Mouse (Mus musculus) CH12.LX (cell line): Measurements from ENCODE around the gene 1700086D15Rik.

Experiments used
- CTCF ChIP-seq, 2 experiments: IDR thresholded peaks in 1 of 2; conservative IDR thresholded peaks in 1 of 2; 2 replicates each; pipeline ENCODE4 v1.5.1; 2011 to 2012; ENCODE audit warnings: low read depth in 2 of 2, low read length in 2 of 2, improper control_type of control experiment in 1 of 2, inconsistent platforms in 1 of 2, mild to moderate bottlenecking in 1 of 2, moderate library complexity in 1 of 2
- E2F4 ChIP-seq: IDR thresholded peaks from 2 replicates; pipeline ENCODE4 v1.6.1; 2011; ENCODE audit warnings: low read depth, low read length, improper control_type of control experiment; ENCODE audit not compliant: insufficient replicate concordance
- EP300 ChIP-seq: IDR thresholded peaks from 2 replicates; pipeline ENCODE4 v1.6.1; 2011; ENCODE audit warnings: low read length, improper control_type of control experiment
- HCFC1 ChIP-seq: IDR thresholded peaks from 2 replicates; pipeline ENCODE4 v1.6.1; 2012; ENCODE audit warnings: low read depth, mild to moderate bottlenecking, inconsistent platforms, low read length, improper control_type of control experiment
- JUND ChIP-seq: conservative IDR thresholded peaks from 2 replicates; pipeline ENCODE4 v1.6.1; 2011; ENCODE audit warnings: low read depth, low read length, improper control_type of control experiment
- KAT2A ChIP-seq: IDR thresholded peaks from 2 replicates; pipeline ENCODE4 v1.6.1; 2012; ENCODE audit warnings: low read length, improper control_type of control experiment, inconsistent platforms; ENCODE audit not compliant: insufficient replicate concordance
- NRF1 ChIP-seq: IDR thresholded peaks from 2 replicates; pipeline ENCODE4 v1.6.1; 2014; ENCODE audit warnings: low read depth, mild to moderate bottlenecking, inconsistent platforms, low read length, improper control_type of control experiment, moderate library complexity
- POLR2A ChIP-seq: IDR thresholded peaks from 2 replicates; pipeline ENCODE4 v1.6.1; 2011; ENCODE audit warnings: low read depth, mild to moderate bottlenecking, improper control_type of control experiment, low read length
- POLR2AphosphoS2 ChIP-seq: IDR thresholded peaks from 2 replicates; pipeline ENCODE4 v1.6.1; 2011; ENCODE audit warnings: low read depth, low read length, improper control_type of control experiment
- USF1 ChIP-seq: IDR thresholded peaks from 2 replicates; pipeline ENCODE4 v1.6.1; 2014; ENCODE audit warnings: low read depth, mild to moderate bottlenecking, inconsistent platforms, low read length, improper control_type of control experiment
- ZC3H11A ChIP-seq: IDR thresholded peaks from 2 replicates; pipeline ENCODE4 v1.6.1; 2012; ENCODE audit warnings: low read depth, mild to moderate bottlenecking, inconsistent platforms, low read length, improper control_type of control experiment

- TF ChIP-seq CTCF (conservative IDR thresholded peaks at IDR 0.05 in 1 of 2, IDR thresholded peaks at IDR 0.05 in 1 of 2; ENCODE audit: low read depth in 2 of 2, low read length in 2 of 2), result no peak
- no peak for TF ChIP-seq KAT2A
- no peak for TF ChIP-seq POLR2AphosphoS2
- no peak for TF ChIP-seq POLR2A
- TF ChIP-seq NRF1, result no peak
- TF ChIP-seq USF1, result no peak
- TF ChIP-seq JUND, result no peak
- no peak for TF ChIP-seq HCFC1
- no peak for TF ChIP-seq EP300
- no peak for TF ChIP-seq ZC3H11A
- TF ChIP-seq E2F4, result no peak
These were observed 1.1 kb downstream of the 1700086D15Rik start for GRCm38 (mm10) chr11:65158658-65158990.
